Mouse (Mus musculus): Measurements from ENCODE around the gene Olfr834. TPM values are rescaled to one million over a fixed set of nuclear protein-coding genes. Genes with fewer than 3 reads are reported as not detected.

Olfr834 gene
- polyA plus RNA-seq (2012; rRNA removed), result not detected in 2 replicates

DNA sequence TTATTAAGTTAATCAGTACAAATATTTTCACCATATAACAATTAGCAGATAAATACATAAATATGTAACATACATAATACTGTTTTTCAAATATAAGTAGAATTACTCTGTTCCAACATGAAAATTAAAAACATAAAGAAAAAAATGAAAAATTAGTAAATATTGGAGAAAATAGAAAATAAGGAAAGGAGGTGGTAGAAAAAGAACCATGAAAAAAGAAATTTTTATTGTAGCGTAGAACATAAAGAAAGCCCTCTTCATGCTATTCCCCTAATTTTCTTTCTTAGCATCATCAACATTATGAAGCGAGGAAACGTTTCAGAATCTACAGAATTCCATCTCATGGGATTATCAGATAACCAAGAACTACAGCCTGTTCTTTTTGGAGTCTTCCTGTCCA lies at the start of gene Olfr834:
Gene Olfr834, plus strand, starts transcription at position 301 of the 400 bp plus-strand sequence.
- DNase-seq (ENCODE audit: extremely low spot score in 1 of 2, low spot score in 1 of 2), result no peak

- DNase-seq (ENCODE audit: extremely low spot score in 1 of 2, low spot score in 1 of 2), result no peak
Measured at GRCm38 (mm10) chr9:18962021-18962420, 25.8 kb upstream of the Olfr834 start.

GRCm38 (mm10) chr9:19032435-19032834 lies 44.6 kb downstream of the Olfr834 start, which contains the start of gene Olfr835:
TSS of gene Olfr835 (plus strand) at chr9:19032735.
- DNase-seq (ENCODE audit: extremely low spot score in 1 of 2, low spot score in 1 of 2), result no peak

Other genes with a start within 250 kb of the Olfr834 start
- 0.04 and 0.17 TPM in 2 replicates for gene Olfr24, start 224.0 kb upstream of the Olfr834 start, polyA plus RNA-seq (2012; rRNA removed)
- gene Olfr828, start 168.5 kb upstream of the Olfr834 start, polyA plus RNA-seq (2012; rRNA removed), result not detected in 2 replicates
- gene Olfr829, start 133.1 kb upstream of the Olfr834 start, polyA plus RNA-seq (2012; rRNA removed), result not detected in 2 replicates
- gene Olfr830, start 113.3 kb upstream of the Olfr834 start, polyA plus RNA-seq (2012; rRNA removed), result not detected in 2 replicates
- not detected in 2 replicates for gene Olfr832, start 50.9 kb upstream of the Olfr834 start, polyA plus RNA-seq (2012; rRNA removed)
- gene Olfr835, start 44.7 kb downstream of the Olfr834 start, polyA plus RNA-seq (2012; rRNA removed), result not detected in 2 replicates
- gene Olfr836, start 132.4 kb downstream of the Olfr834 start, polyA plus RNA-seq (2012; rRNA removed), result not detected in 2 replicates
- gene Olfr837, start 148.3 kb downstream of the Olfr834 start, polyA plus RNA-seq (2012; rRNA removed), result not detected in 2 replicates
- gene Olfr839-ps1, start 189.3 kb downstream of the Olfr834 start, polyA plus RNA-seq (2012; rRNA removed), result not detected in 2 replicates